7 mouse cellular contexts compared by ENCODE assay signal in genomic region chr2:94363821-94364220, GRCm38 (mm10).
"Had no signal": no experiment of that assay in that cellular context is flagged by ENCODE, and none has a peak within 500 bp of the region (broad histone marks: within the 10 kb centered on the region; RNA-seq: fewer than 3 reads in every experiment).

No protein-coding gene starts in this region.

- DNase-seq: lung, adult 2 months; lung, postnatal 14 days; lung, postnatal 36 days; right cerebral cortex, postnatal 14 days; thymus, adult 2 months; thymus, postnatal 25 days; thymus, postnatal 4 days had no signal
